Mouse (Mus musculus) ES-Bruce4 (cell line): ENCODE data around the gene Emx1. TPM values are rescaled to one million over a fixed set of nuclear protein-coding genes. Genes with fewer than 3 reads are reported as not detected.

Source experiments
- H3K27ac ChIP-seq: 2 replicates; pipeline ENCODE4 v1.5.1; 2012; ENCODE audit warnings: low read length, inconsistent platforms; ENCODE audit not compliant: insufficient read depth
- H3K27me3 ChIP-seq: 2 replicates; pipeline ENCODE4 v1.6.1; 2012; ENCODE audit warnings: mild to moderate bottlenecking, low read length, inconsistent platforms; ENCODE audit not compliant: control insufficient read depth, poor library complexity, insufficient read depth, severe bottlenecking
- H3K36me3 ChIP-seq: 2 replicates; pipeline ENCODE4 v1.6.1; 2012; ENCODE audit warnings: inconsistent platforms, mild to moderate bottlenecking, low read length, moderate library complexity; ENCODE audit not compliant: control insufficient read depth, poor library complexity, insufficient read depth, severe bottlenecking
- H3K4me1 ChIP-seq: one replicate; pipeline ENCODE4 v1.8.1; 2011; ENCODE audit warnings: low read length; ENCODE audit not compliant: control insufficient read depth, insufficient read depth
- H3K4me3 ChIP-seq: 2 replicates; pipeline ENCODE4 v1.5.1; 2011; ENCODE audit warnings: low read depth, mild to moderate bottlenecking, low read length
- H3K9ac ChIP-seq: 2 replicates; pipeline ENCODE4 v1.6.1; 2012; ENCODE audit warnings: low read depth, mild to moderate bottlenecking, inconsistent platforms; ENCODE audit not compliant: poor library complexity, severe bottlenecking
- H3K9me3 ChIP-seq: replicated peaks from 2 replicates; pipeline ENCODE4 v1.6.1; 2012; ENCODE audit warnings: mild to moderate bottlenecking, low read length, inconsistent platforms; ENCODE audit not compliant: control insufficient read depth, poor library complexity, insufficient read depth, severe bottlenecking
- CTCF ChIP-seq: IDR thresholded peaks from one replicate; pipeline ENCODE4 v1.8.1; 2011; ENCODE audit warnings: low read depth, low read length
- EP300 ChIP-seq: IDR thresholded peaks from 2 replicates; pipeline ENCODE4 v1.6.1; 2011; ENCODE audit warnings: low read depth, low read length; ENCODE audit not compliant: insufficient read depth
- POLR2A ChIP-seq: IDR thresholded peaks from one replicate; pipeline ENCODE4 v1.8.1; 2011; ENCODE audit warnings: low read length; ENCODE audit not compliant: insufficient read depth
- polyA plus RNA-seq: library from polyadenylated mRNA; stranded (reverse); fragments of >200 nt; gene quantifications from 2 replicates; pipeline ENCODE4 v1.2.4, GENCODE M21; 2011; ENCODE audit warnings: low read depth; ENCODE audit not compliant: missing spikeins, insufficient read depth, insufficient read length

Emx1 gene
- polyA plus RNA-seq, 1 experiment = 1.8 TPM

GRCm38 (mm10) chr6:85188256-85189110 lies 1.2 kb downstream of the Emx1 start:
- no peak for TF ChIP-seq CTCF
- no peak for TF ChIP-seq POLR2A
- no peak for TF ChIP-seq EP300
- Histone ChIP-seq H3K4me1 (no peaks in the 10 kb centered on the region), H3K9me3 (no peaks in the 10 kb centered on the region), H3K27ac (no peak overlapping the region), H3K4me3 (peak overlapping the region; percentile 57), H3K27me3 (peaks cover 31% of the 10 kb centered on the region), H3K36me3 (no peaks in the 10 kb centered on the region), H3K9ac (peak overlapping the region; percentile 23; the same call in 1 of the 2 replicates)

GRCm38 (mm10) chr6:85189361-85189760 lies 2.1 kb downstream of the Emx1 start:
- Histone ChIP-seq H3K27me3 (peaks cover 31% of the 10 kb centered on the region), H3K27ac (no peak overlapping the region), H3K4me3 (no peak overlapping the region), H3K4me1 (no peaks in the 10 kb centered on the region), H3K36me3 (no peaks in the 10 kb centered on the region), H3K9me3 (no peaks in the 10 kb centered on the region), H3K9ac (no peak overlapping the region)
- TF ChIP-seq CTCF (no peak), EP300 (no peak)

- Histone ChIP-seq H3K9me3 (no peaks in the 10 kb centered on the region), H3K27me3 (peaks cover 28% of the 10 kb centered on the region), H3K4me1 (no peaks in the 10 kb centered on the region), H3K4me3 (no peak overlapping the region), H3K27ac (no peak overlapping the region), H3K9ac (no peak overlapping the region), H3K36me3 (no peaks in the 10 kb centered on the region)
- TF ChIP-seq POLR2A = no peak
- TF ChIP-seq CTCF = no peak
- no peak for TF ChIP-seq EP300
Measured at GRCm38 (mm10) chr6:85189911-85190591, 2.8 kb downstream of the Emx1 start.

- H3K4me3 ChIP-seq = no peak overlapping the region
- no peaks in the 10 kb centered on the region for H3K4me1 ChIP-seq
- H3K9ac ChIP-seq = no peak overlapping the region
- H3K27ac ChIP-seq = no peak overlapping the region
- H3K27me3 ChIP-seq = peaks cover 26% of the 10 kb centered on the region
- H3K36me3 ChIP-seq = no peaks in the 10 kb centered on the region
- no peaks in the 10 kb centered on the region for H3K9me3 ChIP-seq
- no peak for TF ChIP-seq CTCF
- TF ChIP-seq POLR2A = no peak
- TF ChIP-seq EP300 = no peak
Measured at GRCm38 (mm10) chr6:85190671-85191070, 3.4 kb downstream of the Emx1 start.

GRCm38 (mm10) chr6:85191751-85192440 lies 4.7 kb downstream of the Emx1 start:
- no peaks in the 10 kb centered on the region for H3K9me3 ChIP-seq
- H3K27me3 ChIP-seq = peaks cover 24% of the 10 kb centered on the region
- no peaks in the 10 kb centered on the region for H3K36me3 ChIP-seq
- no peak overlapping the region for H3K27ac ChIP-seq
- no peak overlapping the region for H3K9ac ChIP-seq
- no peak for TF ChIP-seq POLR2A
- no peak for TF ChIP-seq EP300
- no peak for TF ChIP-seq CTCF
- H3K4me1 ChIP-seq = no peaks in the 10 kb centered on the region
- H3K4me3 ChIP-seq = no peak overlapping the region
